Comparison of ENCODE assay signal across 15 mouse cellular contexts in genomic region chr19:25382494-25382893, GRCm38 (mm10).
DNase-seq lines count a peak whose midpoint lies in the region; ATAC-seq and TF ChIP-seq lines count a peak whose summit lies in the region.
"Had no signal": no experiment of that assay in that cellular context is flagged by ENCODE, and none has a peak within 500 bp of the region (broad histone marks: within the 10 kb centered on the region; RNA-seq: fewer than 3 reads in every experiment).

No protein-coding gene starts in this region.

- no peak for TF ChIP-seq POLR2A in liver, adult 2 months (IDR thresholded peaks at IDR 0.05; ENCODE audit: extremely low read depth, insufficient read depth, low read length)

- DNase-seq in heart, embryonic 10.5 days (ENCODE audit: low spot score) = no peak
- no peak for DNase-seq in heart, postnatal 14 days
- peak; percentile 78 for DNase-seq in liver, adult 2 months (ENCODE audit: extremely low read depth, low read depth, low spot score)
- DNase-seq in liver = no peak
- no peak for DNase-seq in liver, postnatal 0 days
- DNase-seq in frontal cortex, adult 2 months (ENCODE audit: extremely low spot score in 1 of 2, low spot score in 1 of 2) = no peak
- DNase-seq: cerebellum, adult 18-20 months; kidney, adult 8-10 months; lung, postnatal 36 days had no signal

- no peak for TF ChIP-seq EP300 in liver, postnatal 0 days (IDR thresholded peaks at IDR 0.05; ENCODE audit: low read depth)

- peak; percentile 25; the same call in 1 of the 2 replicates for ATAC-seq in intestine, embryonic 16.5 days
- peak; percentile 61 for ATAC-seq in liver, postnatal 0 days
- ATAC-seq in kidney, embryonic 15.5 days (replicated peaks; ENCODE audit: low FRiP score) = no peak
- ATAC-seq: forebrain, embryonic 16.5 days; Patski had no signal

- H3K27me3 ChIP-seq in heart, embryonic 10.5 days (ENCODE audit: insufficient read depth, poor library complexity, severe bottlenecking) = no peaks in the 10 kb centered on the region
- no peaks in the 10 kb centered on the region for H3K27me3 ChIP-seq in liver, adult 2 months (ENCODE audit: control insufficient read depth, insufficient read depth, low read length)
- H3K27me3 ChIP-seq in intestine, embryonic 16.5 days (replicated peaks; ENCODE audit: control insufficient read depth, insufficient read depth, low read length) = no peaks in the 10 kb centered on the region
- no peaks in the 10 kb centered on the region for H3K27me3 ChIP-seq in liver, postnatal 0 days (ENCODE audit: insufficient read depth, low read length)
- H3K27me3 ChIP-seq in kidney, embryonic 15.5 days = no peaks in the 10 kb centered on the region
- H3K27me3 ChIP-seq: neural tube, embryonic 13.5 days; Patski had no signal

- peak overlapping the region; percentile 77 for H3K27ac ChIP-seq in heart, embryonic 10.5 days
- peak overlapping the region; percentile 99 for H3K27ac ChIP-seq in liver, adult 2 months (replicated peaks; ENCODE audit: insufficient read depth, low read depth, low read length)
- H3K27ac ChIP-seq in intestine, embryonic 16.5 days (ENCODE audit: low read length) = peak overlapping the region; percentile 79
- peak overlapping the region; percentile 89 for H3K27ac ChIP-seq in liver, postnatal 0 days (ENCODE audit: low read depth)
- no peak overlapping the region for H3K27ac ChIP-seq in kidney, embryonic 15.5 days
- H3K27ac ChIP-seq: hindbrain, embryonic 14.5 days had no signal

- peaks cover under 1% of the 10 kb centered on the region; the same call in 1 of the 2 replicates for H3K79me2 ChIP-seq in liver, adult 2 months (ENCODE audit: control insufficient read depth, insufficient read depth, low read length)

- TF ChIP-seq CTCF in liver, adult 2 months (IDR thresholded peaks at IDR 0.05; ENCODE audit: low read depth, low read length) = no peak
- no peak for TF ChIP-seq CTCF in liver, postnatal 0 days (IDR thresholded peaks at IDR 0.05; ENCODE audit: low read depth)

- peak overlapping the region; percentile 25 for H3K4me3 ChIP-seq in heart, embryonic 10.5 days
- peak overlapping the region; percentile 53 for H3K4me3 ChIP-seq in liver, adult 2 months (ENCODE audit: insufficient read depth, low read depth, low read length)
- peak overlapping the region; percentile 20 for H3K4me3 ChIP-seq in intestine, embryonic 16.5 days (ENCODE audit: low read length)
- peak overlapping the region; percentile 29 for H3K4me3 ChIP-seq in liver, postnatal 0 days (ENCODE audit: low read depth, low read length)
- no peak overlapping the region for H3K4me3 ChIP-seq in kidney, embryonic 15.5 days (replicated peaks)
- H3K4me3 ChIP-seq: neural tube, embryonic 13.5 days had no signal

- H3K36me3 ChIP-seq in heart, embryonic 10.5 days = peaks cover 9% of the 10 kb centered on the region; the same call in 1 of the 2 replicates
- no peaks in the 10 kb centered on the region for H3K36me3 ChIP-seq in liver, adult 2 months (ENCODE audit: control insufficient read depth, insufficient read depth, low read length)
- H3K36me3 ChIP-seq in intestine, embryonic 16.5 days (ENCODE audit: control insufficient read depth, insufficient read depth, low read length) = no peaks in the 10 kb centered on the region
- H3K36me3 ChIP-seq in liver, postnatal 0 days (replicated peaks; ENCODE audit: insufficient read depth, low read length) = no peaks in the 10 kb centered on the region
- H3K36me3 ChIP-seq in kidney, embryonic 15.5 days = no peaks in the 10 kb centered on the region
- H3K36me3 ChIP-seq: neural tube, embryonic 13.5 days had no signal

- H3K9me3 ChIP-seq in heart, embryonic 10.5 days = no peaks in the 10 kb centered on the region
- H3K9me3 ChIP-seq in intestine, embryonic 16.5 days (ENCODE audit: control insufficient read depth, low read length) = no peaks in the 10 kb centered on the region
- no peaks in the 10 kb centered on the region for H3K9me3 ChIP-seq in liver, postnatal 0 days (ENCODE audit: low read length)
- H3K9me3 ChIP-seq in kidney, embryonic 15.5 days (replicated peaks) = no peaks in the 10 kb centered on the region
- H3K9me3 ChIP-seq: neural tube, embryonic 13.5 days had no signal

- 38% methylated on average over 6 of the region's 6 CpGs for WGBS in heart, embryonic 10.5 days
- 34% methylated on average over 6 of the region's 6 CpGs for WGBS in liver, adult 2 months
- WGBS in intestine, embryonic 16.5 days = 54% methylated on average over 6 of the region's 6 CpGs
- 55% methylated on average over 6 of the region's 6 CpGs for WGBS in liver, postnatal 0 days (ENCODE audit: insufficient replicate concordance)
- 88% methylated on average over 6 of the region's 6 CpGs for WGBS in kidney, embryonic 15.5 days

- H3K4me2 ChIP-seq in intestine, embryonic 16.5 days (ENCODE audit: low read depth, low read length) = peak overlapping the region; percentile 43
- peak overlapping the region; percentile 31 for H3K4me2 ChIP-seq in liver, postnatal 0 days (ENCODE audit: low read depth, low read length)
- no peak overlapping the region for H3K4me2 ChIP-seq in kidney, embryonic 15.5 days
- H3K4me2 ChIP-seq: hindbrain, embryonic 14.5 days had no signal

- intact Hi-C loops in heart, postnatal 14 days (cut with DNase I) = no loop called here

- H3K9ac ChIP-seq in liver, adult 2 months (ENCODE audit: low read depth, low read length) = peak overlapping the region; percentile 81
- H3K9ac ChIP-seq in intestine, embryonic 16.5 days (ENCODE audit: low read depth, low read length) = 0 out of 2 replicates have a peak overlapping the region, but pooled peaks have one; percentile 29
- peak overlapping the region; percentile 49 for H3K9ac ChIP-seq in liver, postnatal 0 days (replicated peaks)
- no peak overlapping the region for H3K9ac ChIP-seq in kidney, embryonic 15.5 days
- H3K9ac ChIP-seq: hindbrain, embryonic 14.5 days had no signal

- H3K4me1 ChIP-seq in heart, embryonic 10.5 days = peaks cover 67% of the 10 kb centered on the region
- peaks cover 19% of the 10 kb centered on the region for H3K4me1 ChIP-seq in liver, adult 2 months (ENCODE audit: control insufficient read depth, insufficient read depth, low read length)
- peaks cover 29% of the 10 kb centered on the region for H3K4me1 ChIP-seq in intestine, embryonic 16.5 days (ENCODE audit: control insufficient read depth, insufficient read depth, low read length)
- peaks cover 17% of the 10 kb centered on the region; the same call in 1 of the 2 replicates for H3K4me1 ChIP-seq in liver, postnatal 0 days (ENCODE audit: insufficient read depth)
- peaks cover 19% of the 10 kb centered on the region for H3K4me1 ChIP-seq in kidney, embryonic 15.5 days
